Mouse (Mus musculus) myocyte (in vitro differentiated cells): ENCODE results near the gene Fam207a. TPM values are rescaled to one million over a fixed set of nuclear protein-coding genes. Genes with fewer than 3 reads are reported as not detected.

Source experiments
- H3K27me3 ChIP-seq: one replicate; pipeline ENCODE4 v1.6.1; 2011; ENCODE audit not compliant: control insufficient read depth, insufficient read depth, insufficient read length
- H3K36me3 ChIP-seq: one replicate; pipeline ENCODE4 v1.6.1; 2011; ENCODE audit not compliant: control insufficient read depth, insufficient read depth
- H3K4me2 ChIP-seq: one replicate; pipeline ENCODE4 v1.6.1; 2011; ENCODE audit warnings: low read depth, control low read depth
- H3K4me3 ChIP-seq: one replicate; pipeline ENCODE4 v1.5.1; 2011; ENCODE audit warnings: mild to moderate bottlenecking, control low read depth, moderate library complexity
- H3K79me2 ChIP-seq: one replicate; pipeline ENCODE4 v1.6.1; 2011; ENCODE audit not compliant: control insufficient read depth, insufficient read depth
- H3ac ChIP-seq: one replicate; pipeline ENCODE4 v1.6.1; 2011; ENCODE audit not compliant: control insufficient read depth, insufficient read length
- CEBPB ChIP-seq: IDR thresholded peaks from 2 replicates; pipeline ENCODE4 v1.6.1; 2011; ENCODE audit warnings: mild to moderate bottlenecking, moderate library complexity; ENCODE audit not compliant: poor library complexity, insufficient read depth, severe bottlenecking
- E2F4 ChIP-seq: IDR thresholded peaks from one replicate; pipeline ENCODE4 v1.6.1; 2011; ENCODE audit warnings: mild to moderate bottlenecking, control low read depth, moderate library complexity; ENCODE audit not compliant: insufficient read depth
- MAX ChIP-seq: IDR thresholded peaks from one replicate; pipeline ENCODE4 v1.6.1; 2011; ENCODE audit warnings: low read depth, mild to moderate bottlenecking, control low read depth
- MYOD1 ChIP-seq, 3 experiments: IDR thresholded peaks; one replicate each; pipeline ENCODE4 v1.6.1; 2011; ENCODE audit warnings: control low read depth in 2 of 3, low read depth in 2 of 3, mild to moderate bottlenecking in 2 of 3, moderate library complexity in 1 of 3; ENCODE audit not compliant: insufficient read length in 2 of 3, control insufficient read depth in 1 of 3
- MYOG ChIP-seq, 3 experiments: IDR thresholded peaks; one replicate each; pipeline ENCODE4 v1.6.1; 2011; ENCODE audit warnings: control low read depth in 2 of 3, low read depth in 2 of 3, mild to moderate bottlenecking in 2 of 3; ENCODE audit not compliant: insufficient read length in 2 of 3, control insufficient read depth in 1 of 3, insufficient read depth in 1 of 3
- POLR2A ChIP-seq: IDR thresholded peaks from one replicate; pipeline ENCODE4 v1.6.1; 2011; ENCODE audit warnings: low read depth, mild to moderate bottlenecking, control low read depth, moderate library complexity; ENCODE audit not compliant: insufficient read length
- POLR2AphosphoS2 ChIP-seq: IDR thresholded peaks from one replicate; pipeline ENCODE4 v1.6.1; 2011; ENCODE audit warnings: low read depth, control low read depth; ENCODE audit not compliant: insufficient read length
- REST ChIP-seq: IDR thresholded peaks from one replicate; pipeline ENCODE4 v1.6.1; 2011; ENCODE audit warnings: mild to moderate bottlenecking, control low read depth, moderate library complexity; ENCODE audit not compliant: insufficient read depth, insufficient read length
- SRF ChIP-seq: IDR thresholded peaks from one replicate; pipeline ENCODE4 v1.6.1; 2011; ENCODE audit warnings: low read depth; ENCODE audit not compliant: control insufficient read depth, insufficient read length
- TCF12 ChIP-seq: IDR thresholded peaks from one replicate; pipeline ENCODE4 v1.6.1; 2011; ENCODE audit warnings: mild to moderate bottlenecking, control low read depth; ENCODE audit not compliant: poor library complexity, insufficient read depth, severe bottlenecking
- TCF3 ChIP-seq: IDR thresholded peaks from one replicate; pipeline ENCODE4 v1.6.1; 2011; ENCODE audit warnings: low read depth, control low read depth; ENCODE audit not compliant: insufficient read length
- USF1 ChIP-seq: IDR thresholded peaks from one replicate; pipeline ENCODE4 v1.6.1; 2011; ENCODE audit warnings: low read depth, mild to moderate bottlenecking, control low read depth, moderate library complexity
- polyA plus RNA-seq: library from polyadenylated mRNA; unstranded; fragments of >200 nt; fragmentation: generic; extraction: Trizol; gene quantifications from one replicate; pipeline ENCODE4 v1.2.1, GENCODE M21; 2012; ENCODE audit warnings: missing spikeins

Fam207a gene
- polyA plus RNA-seq, 1 experiment: 34.4 TPM

- Histone ChIP-seq H3K36me3 (no peaks in the 10 kb centered on the region), H3K4me3 (no peak overlapping the region), H3K27me3 (no peaks in the 10 kb centered on the region), H3ac (no peak overlapping the region), H3K79me2 (no peaks in the 10 kb centered on the region), H3K4me2 (no peak overlapping the region)
- TF ChIP-seq MYOG (IDR thresholded peaks at IDR 0.05; ENCODE audit: control insufficient read depth in 1 of 3, insufficient read depth in 1 of 3, insufficient read length in 2 of 3, low read depth in 2 of 3): peak in 2 of 3 experiments; percentile 31 to 63
- TF ChIP-seq MYOD1 (IDR thresholded peaks at IDR 0.05; ENCODE audit: control insufficient read depth in 1 of 3, insufficient read length in 2 of 3, low read depth in 2 of 3): peak in 1 of 3 experiments; percentile 67
- TF ChIP-seq SRF: no peak
These were observed 44.5 kb upstream of the Fam207a start for GRCm38 (mm10) chr10:77560090-77560489.

DNA sequence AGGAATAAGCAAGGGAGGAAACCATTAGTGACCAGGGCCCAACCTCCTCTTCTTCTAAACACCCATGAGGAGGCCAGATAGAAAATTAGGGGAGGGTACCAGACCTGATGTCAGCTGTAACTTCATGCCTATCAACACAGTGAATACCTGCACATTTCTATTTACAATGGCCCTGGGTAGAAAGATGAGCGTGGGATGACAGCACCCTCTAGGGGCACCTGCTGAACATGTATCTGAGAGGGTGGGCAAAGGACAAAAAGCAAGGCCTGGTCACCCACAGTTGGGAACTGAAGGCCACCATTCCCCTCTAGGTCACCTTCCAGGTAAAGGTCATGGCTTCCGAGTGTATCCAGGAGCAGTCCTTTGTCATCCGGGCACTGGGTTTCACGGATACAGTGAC lies 42.1 kb upstream of the Fam207a start:
- no peak overlapping the region for H3ac ChIP-seq
- no peak for TF ChIP-seq MYOG (IDR thresholded peaks at IDR 0.05; ENCODE audit: control insufficient read depth in 1 of 3, insufficient read depth in 1 of 3, insufficient read length in 2 of 3, low read depth in 2 of 3)
- TF ChIP-seq POLR2A: no peak
- H3K4me2 ChIP-seq: no peak overlapping the region
- H3K36me3 ChIP-seq: no peaks in the 10 kb centered on the region
- no peak overlapping the region for H3K4me3 ChIP-seq
- no peaks in the 10 kb centered on the region for H3K79me2 ChIP-seq
- H3K27me3 ChIP-seq: no peaks in the 10 kb centered on the region

GRCm38 (mm10) chr10:77556631-77557030 lies 41.0 kb upstream of the Fam207a start:
- Histone ChIP-seq H3K79me2 (no peaks in the 10 kb centered on the region), H3K4me3 (no peak overlapping the region), H3K36me3 (no peaks in the 10 kb centered on the region), H3K4me2 (no peak overlapping the region), H3ac (no peak overlapping the region), H3K27me3 (no peaks in the 10 kb centered on the region)
- TF ChIP-seq MAX (no peak), SRF (no peak), POLR2A (no peak), MYOD1 (IDR thresholded peaks at IDR 0.05; ENCODE audit: control insufficient read depth in 1 of 3, insufficient read length in 2 of 3, low read depth in 2 of 3) (no peak), POLR2AphosphoS2 (no peak), USF1 (no peak), TCF3 (no peak), CEBPB (no peak), TCF12 (no peak), MYOG (IDR thresholded peaks at IDR 0.05; ENCODE audit: control insufficient read depth in 1 of 3, insufficient read depth in 1 of 3, insufficient read length in 2 of 3, low read depth in 2 of 3) (no peak), REST (no peak), E2F4 (no peak)

DNA sequence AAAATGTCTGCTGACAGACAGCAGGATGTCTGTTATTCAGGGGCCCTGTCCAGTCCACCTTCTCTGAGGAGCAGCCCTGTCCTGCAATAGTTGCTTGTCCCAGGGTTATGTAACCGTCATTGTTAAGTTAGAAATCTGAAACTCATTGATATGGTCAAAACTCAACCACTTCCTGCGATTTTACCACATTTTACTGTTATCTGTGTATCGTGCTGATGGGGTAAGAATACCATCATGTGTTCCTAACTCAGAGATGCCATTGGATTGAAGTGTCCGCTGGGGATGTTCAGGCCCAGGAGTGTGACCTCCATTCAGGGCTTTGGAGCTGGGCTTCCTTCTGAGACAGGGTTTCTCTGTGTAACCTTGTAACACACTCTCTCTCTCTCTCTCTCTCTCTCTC lies 39.3 kb upstream of the Fam207a start:
- Histone ChIP-seq H3ac (no peak overlapping the region), H3K27me3 (no peaks in the 10 kb centered on the region), H3K79me2 (no peaks in the 10 kb centered on the region), H3K4me2 (no peak overlapping the region), H3K4me3 (no peak overlapping the region), H3K36me3 (no peaks in the 10 kb centered on the region)
- no peak for TF ChIP-seq REST

DNA sequence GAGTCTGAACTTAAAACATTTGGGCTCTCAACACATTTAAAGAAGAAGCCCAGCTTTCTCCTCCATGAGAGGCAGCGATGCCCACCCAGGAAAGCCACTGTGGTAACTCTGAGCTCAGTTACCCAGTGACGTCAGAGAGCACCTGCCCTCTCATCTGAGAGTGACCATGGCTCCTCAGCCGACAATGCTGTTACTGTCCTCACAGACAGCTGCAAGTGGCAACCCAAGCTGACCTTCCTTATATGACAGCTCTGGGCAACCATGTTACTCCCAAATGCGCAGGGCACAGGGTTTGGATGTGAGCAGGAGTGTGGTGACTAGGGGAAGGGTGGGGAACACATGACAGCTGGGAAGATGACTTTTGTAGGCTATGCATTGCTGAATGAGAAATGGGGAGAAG lies 37.7 kb upstream of the Fam207a start:
- TF ChIP-seq REST (no peak), TCF12 (no peak), POLR2AphosphoS2 (no peak), SRF (no peak), TCF3 (peak; percentile 38), USF1 (no peak), MYOD1 (IDR thresholded peaks at IDR 0.05; ENCODE audit: control insufficient read depth in 1 of 3, insufficient read length in 2 of 3, low read depth in 2 of 3) (peak in 2 of 3 experiments; percentile 72), POLR2A (no peak), MAX (no peak), MYOG (IDR thresholded peaks at IDR 0.05; ENCODE audit: control insufficient read depth in 1 of 3, insufficient read depth in 1 of 3, insufficient read length in 2 of 3, low read depth in 2 of 3) (peak; percentile 17 to 87 (median 76)), E2F4 (no peak), CEBPB (no peak)
- Histone ChIP-seq H3ac (no peak overlapping the region), H3K79me2 (no peaks in the 10 kb centered on the region), H3K27me3 (no peaks in the 10 kb centered on the region), H3K4me2 (no peak overlapping the region), H3K36me3 (no peaks in the 10 kb centered on the region), H3K4me3 (no peak overlapping the region)

GRCm38 (mm10) chr10:77552162-77552561 lies 36.6 kb upstream of the Fam207a start:
- no peaks in the 10 kb centered on the region for H3K36me3 ChIP-seq
- H3K4me2 ChIP-seq: no peak overlapping the region
- TF ChIP-seq POLR2A: no peak
- peak in 1 of 3 experiments; percentile 22 for TF ChIP-seq MYOG (IDR thresholded peaks at IDR 0.05; ENCODE audit: control insufficient read depth in 1 of 3, insufficient read depth in 1 of 3, insufficient read length in 2 of 3, low read depth in 2 of 3)
- no peak for TF ChIP-seq USF1
- no peaks in the 10 kb centered on the region for H3K79me2 ChIP-seq
- no peak overlapping the region for H3K4me3 ChIP-seq
- no peak overlapping the region for H3ac ChIP-seq
- H3K27me3 ChIP-seq: no peaks in the 10 kb centered on the region
